25 mouse cellular contexts compared by ENCODE assay signal in the genomic region with DNA sequence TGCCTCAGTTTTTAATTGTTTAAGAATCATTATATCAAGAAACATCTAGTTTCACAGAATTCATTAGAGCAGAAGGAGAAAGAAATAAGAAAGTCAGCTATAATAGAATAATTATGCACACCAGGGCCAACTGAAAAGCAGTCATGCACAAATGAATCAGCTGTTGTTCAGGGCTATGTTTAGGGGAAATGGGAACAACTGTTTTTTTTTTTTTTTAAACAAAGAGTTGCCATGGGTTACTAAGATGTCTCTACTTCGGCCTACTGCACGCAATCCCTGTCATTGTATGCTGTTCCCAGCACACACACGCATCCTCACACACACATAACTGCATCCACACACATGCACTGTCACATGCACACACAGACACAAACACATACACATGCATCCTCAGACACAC. TPM values are rescaled to one million over a fixed set of nuclear protein-coding genes. Genes with fewer than 3 reads are reported as not detected.
DNase-seq lines count a peak whose midpoint lies in the region; ATAC-seq and TF ChIP-seq lines count a peak whose summit lies in the region.
"Had no signal": no experiment of that assay in that cellular context is flagged by ENCODE, and none has a peak within 500 bp of the region (broad histone marks: within the 10 kb centered on the region; RNA-seq: fewer than 3 reads in every experiment).

No protein-coding gene starts in this region.

- no peak for TF ChIP-seq CTCF in hindbrain, postnatal 0 days (IDR thresholded peaks at IDR 0.05; ENCODE audit: low read depth)
- no peak for TF ChIP-seq CTCF in bone marrow, adult 2 months (IDR thresholded peaks at IDR 0.05; ENCODE audit: control insufficient read depth, insufficient read depth, low read length)
- no peak for TF ChIP-seq CTCF in olfactory bulb, adult 2 months (IDR thresholded peaks at IDR 0.05; ENCODE audit: insufficient read depth, low read depth, low read length)

- H3K27ac ChIP-seq in hindbrain, embryonic 11.5 days (ENCODE audit: low read depth, low read length), result no peak overlapping the region
- H3K27ac ChIP-seq in hindbrain, postnatal 0 days, result no peak overlapping the region
- H3K27ac ChIP-seq in bone marrow, adult 2 months (ENCODE audit: control insufficient read depth, insufficient read depth, low read depth, low read length, poor library complexity), result peak overlapping the region; percentile 50; the same call in 1 of the 2 replicates
- peak overlapping the region; percentile 64; the same call in 1 of the 2 replicates for H3K27ac ChIP-seq in olfactory bulb, adult 2 months (ENCODE audit: insufficient read depth, low read depth, low read length)
- H3K27ac ChIP-seq: embryonic facial prominence, embryonic 10.5 days; hindbrain, embryonic 12.5 days; intestine, embryonic 15.5 days; limb, embryonic 13.5 days; liver, embryonic 13.5 days; stomach, embryonic 15.5 days had no signal

- H3K36me3 ChIP-seq in hindbrain, embryonic 11.5 days (ENCODE audit: control insufficient read depth, insufficient read depth, low read length), result no peaks in the 10 kb centered on the region
- no peaks in the 10 kb centered on the region for H3K36me3 ChIP-seq in hindbrain, postnatal 0 days (ENCODE audit: insufficient read depth, low read length)
- no peaks in the 10 kb centered on the region for H3K36me3 ChIP-seq in megakaryocyte, embryonic 14.5 days (replicated peaks; ENCODE audit: low read length)
- H3K36me3 ChIP-seq: embryonic facial prominence, embryonic 10.5 days; hindbrain, embryonic 12.5 days; intestine, embryonic 15.5 days; limb, embryonic 13.5 days; liver, embryonic 13.5 days; stomach, embryonic 15.5 days had no signal

- H3K4me3 ChIP-seq in hindbrain, embryonic 11.5 days (ENCODE audit: low read depth, low read length), result no peak overlapping the region
- no peak overlapping the region for H3K4me3 ChIP-seq in hindbrain, postnatal 0 days (ENCODE audit: low read length)
- H3K4me3 ChIP-seq in megakaryocyte, embryonic 14.5 days (replicated peaks), result peak overlapping the region; percentile 64
- H3K4me3 ChIP-seq in bone marrow, adult 2 months (replicated peaks; ENCODE audit: control insufficient read depth, low read depth, low read length), result no peak overlapping the region
- H3K4me3 ChIP-seq in olfactory bulb, adult 2 months (ENCODE audit: insufficient read depth, low read depth, low read length), result no peak overlapping the region
- H3K4me3 ChIP-seq: embryonic facial prominence, embryonic 10.5 days; hindbrain, embryonic 12.5 days; intestine, embryonic 15.5 days; limb, embryonic 13.5 days; liver, embryonic 13.5 days; stomach, embryonic 15.5 days had no signal

- peak; percentile 27; the same call in 1 of the 2 replicates for ATAC-seq in hindbrain, embryonic 11.5 days (ENCODE audit: low FRiP score)
- ATAC-seq in hindbrain, postnatal 0 days, result no peak
- ATAC-seq in megakaryocyte, adult 5-6 weeks (ENCODE audit: poor library complexity, severe bottlenecking), result no peak
- ATAC-seq: activated CD4-positive, CD25-positive, alpha-beta regulatory T cell, adult 4 months; intestine, embryonic 15.5 days had no signal

- H3K4me2 ChIP-seq in hindbrain, embryonic 11.5 days (replicated peaks; ENCODE audit: low read depth, low read length), result no peak overlapping the region
- H3K4me2 ChIP-seq in hindbrain, postnatal 0 days (ENCODE audit: low read depth, low read length), result no peak overlapping the region
- H3K4me2 ChIP-seq: heart, embryonic 11.5 days; hindbrain, embryonic 12.5 days; intestine, embryonic 15.5 days; limb, embryonic 13.5 days; liver, embryonic 13.5 days; lung, embryonic 14.5 days; stomach, embryonic 15.5 days had no signal

- no peak for TF ChIP-seq POLR2A in bone marrow, adult 2 months (IDR thresholded peaks at IDR 0.05; ENCODE audit: borderline replicate concordance, control insufficient read depth, low read depth, low read length)
- TF ChIP-seq POLR2A in olfactory bulb, adult 2 months (IDR thresholded peaks at IDR 0.05; ENCODE audit: insufficient read depth, low read depth, low read length), result no peak

- no peak overlapping the region for H3K9ac ChIP-seq in hindbrain, embryonic 11.5 days (ENCODE audit: low read depth, low read length)
- no peak overlapping the region for H3K9ac ChIP-seq in hindbrain, postnatal 0 days (replicated peaks; ENCODE audit: low read length)
- H3K9ac ChIP-seq: hindbrain, embryonic 12.5 days; intestine, embryonic 15.5 days; limb, embryonic 13.5 days; liver, embryonic 13.5 days; lung, embryonic 14.5 days; stomach, embryonic 15.5 days had no signal

- H3K27me3 ChIP-seq in hindbrain, embryonic 11.5 days (ENCODE audit: control insufficient read depth, insufficient read depth, low read length), result no peaks in the 10 kb centered on the region
- no peaks in the 10 kb centered on the region for H3K27me3 ChIP-seq in hindbrain, postnatal 0 days (ENCODE audit: insufficient read depth, low read length)
- H3K27me3 ChIP-seq in megakaryocyte, embryonic 14.5 days (replicated peaks), result no peaks in the 10 kb centered on the region
- H3K27me3 ChIP-seq: hindbrain, embryonic 12.5 days; intestine, embryonic 15.5 days; limb, embryonic 13.5 days; liver, embryonic 13.5 days; stomach, embryonic 15.5 days had no signal

- intact Hi-C loops in heart, postnatal 36 days (cut with DNase I), result no loop called here

- no peaks in the 10 kb centered on the region for H3K4me1 ChIP-seq in hindbrain, embryonic 11.5 days (replicated peaks; ENCODE audit: control insufficient read depth, insufficient read depth, low read length)
- no peaks in the 10 kb centered on the region for H3K4me1 ChIP-seq in hindbrain, postnatal 0 days (ENCODE audit: insufficient read depth, low read length)
- no peaks in the 10 kb centered on the region for H3K4me1 ChIP-seq in megakaryocyte, embryonic 14.5 days
- peaks cover 2% of the 10 kb centered on the region for H3K4me1 ChIP-seq in bone marrow, adult 2 months (ENCODE audit: control insufficient read depth, insufficient read depth, low read length)
- H3K4me1 ChIP-seq in olfactory bulb, adult 2 months (ENCODE audit: control insufficient read depth, insufficient read depth, low read length), result peaks cover 3% of the 10 kb centered on the region; the same call in 1 of the 2 replicates
- H3K4me1 ChIP-seq: embryonic facial prominence, embryonic 10.5 days; hindbrain, embryonic 12.5 days; intestine, embryonic 15.5 days; limb, embryonic 13.5 days; liver, embryonic 13.5 days; stomach, embryonic 15.5 days had no signal

- H3K9me3 ChIP-seq in hindbrain, embryonic 11.5 days (ENCODE audit: control insufficient read depth, low read length), result no peaks in the 10 kb centered on the region
- H3K9me3 ChIP-seq in hindbrain, postnatal 0 days (ENCODE audit: low read length), result no peaks in the 10 kb centered on the region
- peaks cover 5% of the 10 kb centered on the region; the same call in 1 of the 2 replicates for H3K9me3 ChIP-seq in megakaryocyte, embryonic 14.5 days
- H3K9me3 ChIP-seq: embryonic facial prominence, embryonic 10.5 days; hindbrain, embryonic 12.5 days; intestine, embryonic 15.5 days; limb, embryonic 13.5 days; liver, embryonic 13.5 days; stomach, embryonic 15.5 days had no signal

- DNase-seq in hindbrain, embryonic 11.5 days (ENCODE audit: low spot score), result no peak
- DNase-seq in hindbrain, postnatal 0 days (ENCODE audit: low spot score), result no peak
- no peak for DNase-seq in heart, postnatal 36 days
- DNase-seq: adrenal gland, postnatal 25 days; B cell, adult 2 months; cerebellum, adult 11-12 months; cerebellum, postnatal 10 days; gastrocnemius, postnatal 14 days; kidney, adult 9 months; kidney, postnatal 14 days; liver, embryonic 13.5 days; lung, embryonic 14.5 days; thymus, postnatal 36 days had no signal

- 46% methylated on average over 3 of the region's 3 CpGs for WGBS in hindbrain, embryonic 11.5 days
- 26% methylated on average over 3 of the region's 3 CpGs for WGBS in hindbrain, postnatal 0 days
- 81% methylated on average over 3 of the region's 3 CpGs for WGBS in bone marrow, adult 2 months
- 19% methylated on average over 3 of the region's 3 CpGs for WGBS in olfactory bulb, adult 2 months

RNA-seq across cellular contexts. Expression of a gene that starts 33.3 kb away (rescaled TPM):
- polyA plus RNA-seq in hindbrain, embryonic 11.5 days (2014; fragmentation: Nextera tagmentation; extraction: Ambion mirVana), result 13.6 and 15.0 TPM in 2 replicates
- total RNA-seq in hindbrain, postnatal 0 days (2014; rRNA removed), result 84.2 and 99.0 TPM in 2 replicates
- 62.2 and 65.8 TPM in 2 replicates for polyA plus RNA-seq in hindbrain, postnatal 0 days (2015; fragmentation: Nextera tagmentation; extraction: Ambion mirVana)
- 48.6 and 69.2 TPM in 2 replicates for polyA plus RNA-seq in megakaryocyte, embryonic 14.5 days (2012; ENCODE audit: insufficient read depth, low replicate concordance)
- 28.4 and 30.9 TPM in 2 replicates for total RNA-seq in megakaryocyte, adult 5-6 weeks (2015)
- 39.6 and 41.2 TPM in 2 replicates for total RNA-seq in megakaryocyte, adult 5-6 weeks (2017)
- 79.3 and 144 TPM in 2 replicates for polyA plus RNA-seq in bone marrow, adult 2 months (2011; ENCODE audit: insufficient read depth, insufficient read length, low replicate concordance, missing spikeins)
- polyA plus RNA-seq in olfactory bulb, adult 2 months (2012; ENCODE audit: insufficient read depth, insufficient read length, low replicate concordance, missing spikeins), result 90.9 TPM in 1 of 2 replicates, not detected in the other
- total RNA-seq in heart, postnatal 36 days (2021), result 1 to 10 TPM in 1 of 2 experiments, under 1 TPM in 1; 0.56 to 1.2 TPM

RNA-seq across cellular contexts. Expression of a gene that starts 57.2 kb away (rescaled TPM):
- polyA plus RNA-seq in hindbrain, embryonic 11.5 days (2014; fragmentation: Nextera tagmentation; extraction: Ambion mirVana), result 0.36 and 0.45 TPM in 2 replicates
- total RNA-seq in hindbrain, postnatal 0 days (2014; rRNA removed), result 0.42 and 0.50 TPM in 2 replicates
- polyA plus RNA-seq in hindbrain, postnatal 0 days (2015; fragmentation: Nextera tagmentation; extraction: Ambion mirVana), result 0.52 and 0.60 TPM in 2 replicates
- 0.77 TPM in 1 of 2 replicates, not detected in the other for polyA plus RNA-seq in megakaryocyte, embryonic 14.5 days (2012; ENCODE audit: insufficient read depth, low replicate concordance)
- 0.36 and 0.89 TPM in 2 replicates for total RNA-seq in megakaryocyte, adult 5-6 weeks (2015)
- total RNA-seq in megakaryocyte, adult 5-6 weeks (2017), result 0.18 TPM in 1 of 2 replicates, not detected in the other
- polyA plus RNA-seq in bone marrow, adult 2 months (2011; ENCODE audit: insufficient read depth, insufficient read length, low replicate concordance, missing spikeins), result 1.3 and 2.3 TPM in 2 replicates
- not detected in 2 replicates for polyA plus RNA-seq in olfactory bulb, adult 2 months (2012; ENCODE audit: insufficient read depth, insufficient read length, low replicate concordance, missing spikeins)
- 1 to 10 TPM; 6.5 to 7.5 TPM for total RNA-seq in heart, postnatal 36 days (2021)
- total RNA-seq: monocyte, adult 5-6 weeks had no signal

Comparison
In these comparisons a context has a peak if more than half of its experiments do, and no peak if none do; other contexts are left out.
1. H3K27ac ChIP-seq: peak in bone marrow, adult 2 months (single experiment) and olfactory bulb, adult 2 months (single experiment); none in hindbrain, embryonic 11.5 days (single experiment) and hindbrain, postnatal 0 days (single experiment).